Mouse (Mus musculus): Measurements from ENCODE around the gene Gm17535.
"Not testable (repeated sequence)": the region's sequence is repeated elsewhere in the genome, so short reads cannot be mapped to it uniquely, and the experiment has no call there.

DNA sequence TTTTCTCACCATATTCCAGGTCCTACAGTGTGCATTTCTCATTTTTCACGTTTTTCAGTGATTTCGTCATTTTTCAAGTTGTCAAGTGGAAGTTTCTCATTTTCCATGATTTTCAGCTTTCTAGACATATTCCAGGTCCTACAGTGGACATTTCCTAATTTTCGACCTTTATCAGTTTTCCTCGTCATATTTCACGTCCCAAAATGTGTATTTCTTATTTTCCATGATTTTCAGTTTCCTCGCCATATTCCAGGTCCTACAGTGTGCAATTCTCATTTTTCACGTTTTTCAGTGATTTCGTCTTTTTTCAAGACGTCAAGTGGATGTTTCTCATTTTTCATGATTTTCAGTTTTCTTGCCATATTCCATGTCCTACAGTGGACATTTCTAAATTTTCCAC, 7.2 kb upstream of the Gm17535 start:
- not testable (repeated sequence) for TF ChIP-seq CTCF (IDR thresholded peaks at IDR 0.05; ENCODE audit: low read depth, low read length); POLR2A (IDR thresholded peaks at IDR 0.05; ENCODE audit: borderline replicate concordance, low read depth, low read length)

Data from bone marrow macrophage, adult 2 months (primary cell).